Mouse (Mus musculus): ENCODE results near the gene Abcg2.
"Not testable (repeated sequence)": the region's sequence is repeated elsewhere in the genome, so short reads cannot be mapped to it uniquely, and the experiment has no call there.

Abcg2 gene

GRCm38 (mm10) chr6:58584223-58584622 is at the start of gene Abcg2:
Abcg2 (plus strand) TSS chr6:58584523.
- not testable (repeated sequence) for DNase-seq (ENCODE audit: extremely low spot score, low spot score)

DNA sequence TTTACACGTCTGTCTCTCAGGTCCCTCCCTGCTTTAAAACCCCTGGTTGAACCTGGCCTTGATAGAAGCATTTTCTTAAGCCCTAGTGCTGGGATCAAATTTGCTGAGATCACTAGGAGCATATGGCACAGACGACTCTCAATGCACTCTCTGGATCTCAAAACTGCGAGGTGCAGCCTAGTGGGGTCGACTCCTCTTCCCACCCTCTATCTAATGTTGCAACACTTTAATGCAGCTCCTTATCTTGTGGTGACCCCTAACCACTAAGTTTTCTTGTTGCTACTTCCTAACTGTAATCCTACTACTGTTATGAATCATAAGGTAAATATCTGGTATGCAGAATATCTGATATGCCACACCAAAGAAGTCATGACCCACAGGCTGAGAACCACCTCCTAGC is 44.1 kb upstream of the Abcg2 start:
- not testable (repeated sequence) for DNase-seq (ENCODE audit: extremely low spot score, low spot score)

DNA sequence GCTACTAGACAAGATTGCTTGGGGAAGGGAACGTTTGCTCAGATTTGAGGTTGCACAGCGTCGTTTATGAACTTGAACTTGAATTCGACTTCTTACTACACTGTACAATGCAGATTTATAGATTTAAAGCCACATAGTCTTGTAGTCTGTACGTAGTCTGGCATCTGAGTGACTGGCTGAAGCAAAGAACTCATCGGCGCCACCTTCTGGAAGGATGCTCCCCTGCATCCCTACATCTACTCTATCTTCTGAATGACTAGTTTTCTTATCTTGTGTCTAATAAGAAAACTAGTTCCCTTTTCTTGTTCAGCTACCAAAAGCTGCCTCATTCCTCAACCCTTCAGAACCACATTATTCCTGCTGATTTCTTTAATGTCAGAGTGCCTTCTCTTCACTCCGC is 41.5 kb upstream of the Abcg2 start:
- DNase-seq (ENCODE audit: extremely low spot score, low spot score), result peak; percentile 17

DNA sequence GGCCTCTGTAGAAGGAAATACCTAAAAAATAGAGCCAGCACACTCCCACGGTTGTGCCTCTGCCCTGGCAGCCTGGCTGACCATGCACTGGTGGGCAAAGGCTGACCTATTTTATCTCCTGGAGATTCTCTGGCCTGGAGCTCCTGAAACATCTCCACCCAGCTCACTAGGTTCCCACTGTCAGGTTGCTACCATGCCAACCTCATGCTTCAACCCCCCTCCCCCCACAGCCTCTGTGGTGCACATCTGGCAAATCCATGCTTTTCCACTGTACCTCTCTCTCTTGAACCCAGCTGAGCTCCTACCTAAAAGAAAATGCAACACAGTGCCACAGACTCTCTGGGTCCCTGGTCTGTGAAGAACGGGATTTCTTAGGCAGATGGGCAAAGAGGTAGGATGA is 39.4 kb upstream of the Abcg2 start:
- DNase-seq (ENCODE audit: extremely low spot score, low spot score), result peak; percentile 20

- not testable (repeated sequence) for DNase-seq (ENCODE audit: extremely low spot score, low spot score)
Measured at GRCm38 (mm10) chr6:58546050-58546449, 38.3 kb upstream of the Abcg2 start.

DNA sequence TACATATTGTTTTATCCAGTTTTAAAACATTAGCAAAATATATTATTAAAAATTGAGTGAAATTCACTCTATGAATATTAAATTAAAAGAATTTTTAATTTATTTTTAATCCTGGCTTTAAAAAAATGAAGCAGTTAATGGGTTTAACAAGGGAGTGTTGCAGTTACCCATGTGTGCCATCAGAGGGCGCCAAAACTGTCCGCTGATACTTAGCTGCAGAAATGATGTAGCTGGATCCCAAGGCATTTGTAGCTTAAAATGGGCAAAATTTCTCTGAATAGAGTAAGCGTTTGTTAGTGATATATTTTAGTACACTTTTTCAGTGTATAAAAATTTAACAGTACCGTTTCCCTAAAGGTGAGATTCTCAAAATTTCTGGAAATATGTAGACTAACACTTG is 37.5 kb upstream of the Abcg2 start:
- peak; percentile 46 for DNase-seq (ENCODE audit: extremely low spot score, low spot score)

- DNase-seq (ENCODE audit: extremely low spot score, low spot score), result not testable (repeated sequence)
Measured at GRCm38 (mm10) chr6:58553812-58554211, 30.5 kb upstream of the Abcg2 start.

GRCm38 (mm10) chr6:58593987-58594844 is 9.9 kb downstream of the Abcg2 start:
- not testable (repeated sequence) for DNase-seq (ENCODE audit: extremely low spot score, low spot score)

DNA sequence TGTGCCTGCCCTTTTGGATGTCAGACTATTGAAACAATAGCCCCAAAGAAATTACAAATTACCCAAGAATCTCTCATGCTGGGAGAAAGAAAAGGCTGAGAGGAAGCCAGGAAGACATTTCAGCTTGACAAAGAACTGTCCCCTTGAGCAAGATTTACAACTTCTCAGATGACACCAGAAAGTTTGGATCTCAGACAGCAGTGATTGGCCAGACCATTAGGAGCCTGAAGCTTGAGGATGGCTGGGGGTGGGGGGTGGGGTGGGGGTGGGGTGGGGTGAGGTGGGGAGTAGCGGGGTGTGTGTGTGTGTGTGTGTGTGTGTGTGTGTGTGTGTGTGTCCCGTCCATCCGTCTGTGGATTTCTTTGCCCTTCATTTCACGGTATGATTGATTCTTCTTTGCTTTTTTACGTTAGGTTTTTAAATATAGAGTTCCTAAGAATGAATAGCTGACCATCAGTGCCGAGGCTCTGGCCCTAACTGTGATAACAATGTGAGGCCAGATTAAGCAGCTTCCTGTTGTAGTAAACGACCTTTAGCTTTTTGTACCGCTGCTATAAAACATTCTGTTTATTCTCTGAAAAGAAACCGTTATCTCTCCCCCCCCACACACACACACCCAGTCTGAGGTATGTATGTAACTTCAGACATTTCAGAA is 11.4 kb downstream of the Abcg2 start:
- not testable (repeated sequence) for DNase-seq (ENCODE audit: extremely low spot score, low spot score)

DNA sequence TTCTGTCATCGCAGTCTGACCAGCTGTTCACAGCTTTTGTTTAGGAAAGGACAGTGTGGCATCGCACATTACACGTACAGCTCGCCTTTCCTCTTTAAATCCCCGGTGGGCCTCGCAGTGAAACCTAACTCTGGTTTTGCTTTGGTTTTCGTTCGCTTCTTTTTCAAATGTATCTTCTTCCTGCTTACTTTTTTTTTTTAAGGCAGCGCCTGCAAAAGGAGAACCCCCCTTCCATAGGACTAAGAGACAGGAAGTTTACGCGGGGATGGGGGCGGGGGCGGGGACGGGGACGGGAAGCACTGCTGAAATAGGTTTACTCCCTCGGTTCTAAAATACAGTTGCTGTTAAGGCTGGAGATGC is 12.0 kb downstream of the Abcg2 start:
- DNase-seq (ENCODE audit: extremely low spot score, low spot score), result peak; percentile 62

GRCm38 (mm10) chr6:58602119-58602518 is 17.8 kb downstream of the Abcg2 start:
- DNase-seq (ENCODE audit: extremely low spot score, low spot score), result not testable (repeated sequence)

DNA sequence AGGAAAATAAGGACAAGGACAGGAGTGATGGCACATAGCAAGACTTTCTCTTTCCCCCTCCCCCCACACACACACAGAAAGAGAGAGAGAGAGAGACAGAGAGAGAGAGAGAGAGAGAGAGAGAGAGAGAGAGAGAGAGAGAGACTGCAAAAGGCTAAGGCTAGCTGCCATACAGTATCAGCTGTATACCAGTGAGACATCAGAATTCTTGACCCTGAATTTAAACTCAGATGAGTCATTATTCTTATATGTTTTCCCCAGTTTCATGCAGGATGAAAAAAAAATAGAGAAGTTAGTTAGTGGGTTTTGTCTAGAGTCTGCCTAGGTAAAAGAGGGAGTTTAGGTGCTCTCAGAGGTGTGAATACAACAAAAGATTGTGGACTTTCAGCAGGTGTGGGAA is 18.7 kb downstream of the Abcg2 start:
- DNase-seq (ENCODE audit: extremely low spot score, low spot score), result not testable (repeated sequence)

- DNase-seq (ENCODE audit: extremely low spot score, low spot score), result not testable (repeated sequence)
Measured at GRCm38 (mm10) chr6:58603485-58604090, 19.3 kb downstream of the Abcg2 start.

DNA sequence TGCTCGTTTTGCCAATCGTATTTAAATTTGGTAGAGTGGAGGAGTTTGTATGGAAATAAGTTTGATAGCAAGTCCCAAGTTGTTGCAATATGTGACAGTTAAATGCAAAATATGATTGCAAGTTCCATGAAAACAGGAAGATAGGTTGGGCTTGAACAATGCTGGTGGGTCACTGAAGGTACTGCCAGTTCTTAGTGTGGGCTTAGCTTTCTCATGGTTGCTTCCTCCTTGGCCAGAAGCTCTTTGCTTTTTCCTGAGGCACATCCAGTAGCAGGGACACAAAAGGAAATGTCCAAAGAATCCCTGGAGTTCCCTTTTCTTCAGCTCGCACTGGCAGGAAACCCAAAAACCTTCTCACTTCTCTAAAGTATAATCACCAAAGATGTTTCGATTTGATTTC is 22.3 kb downstream of the Abcg2 start:
- DNase-seq (ENCODE audit: extremely low spot score, low spot score), result no peak

DNA sequence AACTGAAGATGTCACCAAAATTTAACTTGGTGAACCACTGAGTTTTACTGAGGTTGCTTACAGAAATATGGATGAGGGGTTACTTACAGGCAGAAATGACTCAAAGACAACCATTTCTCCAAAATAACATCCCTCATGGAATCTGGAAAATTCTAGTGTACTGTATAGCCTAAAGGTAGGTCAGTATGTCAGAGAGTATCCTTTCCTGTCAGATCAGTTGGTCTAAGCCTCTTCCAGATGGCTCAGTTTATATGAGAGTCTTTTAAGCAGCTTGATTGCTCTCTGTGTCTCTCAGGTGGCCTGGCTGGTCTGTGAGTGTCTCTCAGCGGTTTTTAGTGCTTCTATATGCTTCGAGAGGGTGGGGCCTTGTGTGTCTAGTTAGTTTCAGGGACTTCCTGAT is 24.1 kb downstream of the Abcg2 start:
- no peak for DNase-seq (ENCODE audit: extremely low spot score, low spot score)

- DNase-seq (ENCODE audit: extremely low spot score, low spot score), result no peak
Measured at GRCm38 (mm10) chr6:58609919-58610759, 25.8 kb downstream of the Abcg2 start.

DNA sequence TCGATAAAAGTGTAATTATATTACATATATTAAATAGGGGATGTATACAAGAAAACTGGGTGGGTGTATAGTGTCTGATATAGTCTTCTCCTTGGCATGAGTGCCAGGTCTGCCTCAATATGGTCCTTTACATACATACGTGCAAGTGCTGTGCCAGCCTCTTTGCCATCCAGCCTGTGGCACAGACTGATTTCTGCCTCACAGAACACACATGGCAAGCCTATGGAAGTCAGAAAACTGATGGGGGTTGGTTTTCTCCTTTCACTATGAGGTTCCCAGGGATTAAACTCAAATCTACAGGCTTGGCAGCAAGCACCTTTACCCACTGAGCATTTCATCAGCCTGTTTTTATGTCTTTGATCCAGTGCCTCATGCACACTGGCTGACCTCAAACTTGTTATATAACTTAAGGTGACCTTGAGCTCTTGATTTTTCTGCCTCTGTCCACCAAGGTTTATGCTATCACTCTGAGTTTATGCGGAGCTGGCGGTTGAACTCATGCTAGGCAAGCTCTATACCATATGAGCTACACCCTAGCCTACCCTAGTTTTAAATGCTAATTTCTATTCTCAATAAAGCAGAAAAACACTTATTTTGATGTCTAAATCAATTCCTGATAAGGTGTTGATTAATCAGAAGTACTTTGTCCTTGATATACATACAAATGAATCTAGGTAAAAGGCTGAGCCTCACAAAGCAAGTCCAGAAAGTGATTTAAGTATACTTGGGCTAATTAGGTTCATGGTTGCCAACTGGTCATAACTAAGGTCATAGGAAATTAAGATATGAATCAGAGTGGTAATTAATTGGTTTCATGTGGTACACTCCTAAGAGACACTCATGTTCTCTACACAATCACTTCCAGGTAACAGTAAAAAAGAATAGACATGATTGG is 26.7 kb downstream of the Abcg2 start:
- no peak for DNase-seq (ENCODE audit: extremely low spot score, low spot score)

DNA sequence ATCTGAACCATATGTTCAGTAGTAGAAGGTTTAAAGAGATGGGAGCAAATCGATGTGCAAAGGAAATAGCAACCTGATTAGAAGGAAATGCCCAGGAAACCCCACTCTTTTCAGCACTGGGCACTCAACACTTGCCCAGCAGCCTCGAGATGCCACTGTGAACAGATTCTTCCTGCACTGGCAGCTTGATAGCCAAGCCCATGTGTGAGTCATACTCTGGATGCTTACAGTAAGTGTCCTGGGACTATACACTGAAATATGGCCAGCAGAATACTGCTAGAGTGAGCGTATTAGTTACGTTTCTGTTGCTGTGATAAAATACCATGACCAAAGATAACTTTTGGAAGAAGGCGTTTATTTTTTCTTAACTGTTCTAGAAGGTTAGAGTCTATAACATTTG is 39.8 kb downstream of the Abcg2 start:
- no peak for DNase-seq (ENCODE audit: extremely low spot score, low spot score)

DNA sequence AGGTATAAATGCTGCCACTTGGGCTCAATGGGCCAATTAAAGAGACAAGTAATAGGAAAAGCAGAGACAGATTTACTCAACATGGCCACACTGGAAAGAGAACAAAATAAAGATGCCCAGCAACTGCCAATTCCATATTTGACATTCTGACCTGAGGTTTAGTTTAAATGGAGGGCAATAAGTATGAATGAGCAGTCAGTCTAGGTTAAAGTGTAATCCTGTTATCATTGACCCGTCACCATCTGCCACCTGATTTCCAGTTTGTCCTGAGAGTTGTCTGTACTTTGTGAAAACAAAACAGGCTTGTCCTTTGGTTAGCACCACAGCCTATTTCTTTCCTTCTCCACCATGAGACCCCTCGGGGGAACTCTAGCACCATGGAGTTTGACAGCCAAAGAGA is 44.9 kb downstream of the Abcg2 start:
- DNase-seq (ENCODE audit: extremely low spot score, low spot score), result no peak

DNA sequence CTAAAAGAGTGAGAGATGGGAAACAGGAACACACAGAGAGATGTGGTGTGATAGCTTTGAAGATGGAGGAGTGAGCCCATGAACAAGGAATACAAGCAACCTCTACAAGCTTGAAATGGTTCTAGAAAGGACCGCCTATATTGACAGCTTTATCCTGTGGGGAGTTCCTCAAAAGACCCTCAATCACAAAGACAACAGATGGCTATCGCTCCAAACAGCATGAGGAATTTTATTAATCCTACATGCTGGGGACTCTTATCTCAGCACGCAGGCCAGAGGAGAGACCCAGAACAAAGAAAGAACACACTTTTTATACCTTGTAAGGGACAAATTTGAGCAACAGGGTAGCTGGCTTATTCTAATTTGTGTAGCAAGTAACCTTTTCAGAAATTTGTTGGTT is 48.1 kb downstream of the Abcg2 start:
- DNase-seq (ENCODE audit: extremely low spot score, low spot score), result no peak
